Mouse (Mus musculus): ENCODE measurements around the gene Aldh8a1.
A peak's percentile ranks its signal among the peaks of the same experiment; 100 is the strongest.

The Aldh8a1 gene

GRCm38 (mm10) chr10:21376682-21377473 lies at the start of gene Aldh8a1:
Gene Aldh8a1, plus strand, starts transcription at chr10:21377291.
- DNase-seq = no peak

DNA sequence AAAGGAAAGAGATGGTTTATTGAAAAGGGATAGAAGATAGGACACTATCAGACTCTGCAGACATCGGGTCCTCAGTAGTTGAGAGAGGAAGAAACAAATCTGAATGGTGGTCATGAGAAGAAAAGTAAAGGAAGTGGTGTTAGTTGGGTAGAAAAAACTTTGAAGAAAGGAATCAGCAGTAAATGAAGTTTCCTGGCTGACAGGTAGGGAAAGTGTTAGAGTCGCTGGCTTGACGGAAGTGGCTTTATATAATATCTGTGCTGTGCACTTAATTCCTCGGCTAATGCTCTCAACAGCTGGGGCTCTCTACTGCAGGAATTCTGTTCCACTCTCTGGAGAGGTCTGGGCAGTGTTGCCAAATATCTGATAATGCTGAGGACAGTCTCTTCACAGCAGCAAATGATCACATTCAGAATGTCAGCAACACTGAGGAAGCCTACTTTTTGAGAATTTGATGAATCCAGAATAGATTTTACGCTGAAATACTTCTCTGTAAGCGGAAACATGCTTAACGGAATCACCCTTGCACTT lies 49.4 kb upstream of the Aldh8a1 start:
- DNase-seq = no peak

GRCm38 (mm10) chr10:21334349-21335105 lies 42.6 kb upstream of the Aldh8a1 start:
- no peak for DNase-seq

DNA sequence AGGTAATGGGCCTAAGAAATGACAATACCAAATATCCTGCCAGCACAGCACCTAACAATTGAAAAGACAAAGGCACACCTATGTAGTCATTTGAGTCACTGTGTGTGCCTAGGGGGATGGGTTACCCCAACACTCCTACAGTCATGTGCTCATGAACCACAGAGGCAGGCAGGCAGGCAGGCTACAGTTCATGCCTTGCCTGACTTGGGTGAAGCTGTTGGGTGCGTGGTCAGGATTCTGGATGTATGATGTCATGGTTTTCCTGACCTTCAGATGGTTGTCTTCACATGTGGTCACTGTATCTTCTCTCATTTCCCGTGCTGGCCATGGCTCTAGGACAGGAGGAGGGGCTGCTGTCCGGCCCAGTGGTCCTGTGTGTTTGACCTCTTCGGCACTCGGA lies 41.6 kb upstream of the Aldh8a1 start:
- no peak for DNase-seq

DNA sequence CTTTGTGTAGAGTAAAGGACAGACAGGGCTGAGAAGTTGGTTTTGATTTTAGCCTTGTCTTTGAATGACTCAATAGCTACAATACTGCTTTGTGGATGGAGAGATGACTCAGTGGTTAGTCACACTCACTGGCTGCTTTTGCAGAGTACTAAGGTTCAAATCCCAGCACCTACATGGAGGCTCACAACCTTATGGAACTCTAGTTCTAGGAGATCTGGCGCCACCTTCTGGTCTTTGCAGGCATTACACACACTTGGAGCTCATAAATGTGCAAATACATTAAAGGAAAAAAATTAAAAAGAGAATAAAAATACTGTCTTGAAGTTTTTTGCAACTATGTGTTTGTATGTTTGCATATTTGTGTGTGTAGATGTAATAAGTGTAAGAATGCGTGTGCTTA lies 39.9 kb upstream of the Aldh8a1 start:
- no peak for DNase-seq

DNA sequence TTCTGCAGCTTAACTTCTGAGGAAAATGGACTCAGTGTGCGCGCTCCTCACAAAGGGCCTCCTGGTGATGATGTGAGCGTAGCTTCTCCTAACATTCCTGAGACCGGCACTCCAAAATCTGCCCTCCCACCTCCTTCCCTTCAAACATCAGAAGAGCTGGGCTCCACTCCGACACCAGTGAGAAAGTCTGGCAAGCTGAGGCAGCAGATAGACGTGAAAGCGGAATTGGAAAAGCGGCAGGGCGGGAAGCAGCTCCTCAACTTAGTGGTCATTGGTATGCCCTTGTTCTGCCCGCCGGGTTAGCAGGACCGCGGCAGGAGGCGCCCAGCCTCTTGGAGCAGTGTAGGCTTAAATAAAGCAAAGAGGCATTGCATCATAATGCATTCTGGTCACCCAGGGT lies 35.4 kb upstream of the Aldh8a1 start:
- no peak for DNase-seq

GRCm38 (mm10) chr10:21342331-21343005 lies 34.6 kb upstream of the Aldh8a1 start:
- DNase-seq = peak; percentile 36

DNA sequence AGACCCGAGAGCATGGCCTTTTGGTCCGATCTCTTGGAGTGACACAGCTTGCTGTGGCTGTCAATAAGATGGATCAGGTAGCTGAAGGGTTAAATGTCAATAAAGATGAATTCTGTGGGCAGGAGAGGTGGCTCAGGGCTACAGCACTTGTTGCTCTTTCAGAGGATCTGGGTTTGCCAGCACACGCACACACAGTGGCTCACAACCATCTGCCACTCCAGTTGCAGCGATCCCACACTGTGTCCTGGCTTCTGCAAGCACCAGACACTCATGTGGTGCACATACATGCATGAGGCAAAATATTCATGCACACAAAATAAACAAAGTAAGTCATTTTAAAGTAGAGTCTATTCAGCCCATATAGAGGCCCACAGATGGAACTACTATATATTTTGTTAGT lies 29.8 kb upstream of the Aldh8a1 start:
- DNase-seq = no peak

DNA sequence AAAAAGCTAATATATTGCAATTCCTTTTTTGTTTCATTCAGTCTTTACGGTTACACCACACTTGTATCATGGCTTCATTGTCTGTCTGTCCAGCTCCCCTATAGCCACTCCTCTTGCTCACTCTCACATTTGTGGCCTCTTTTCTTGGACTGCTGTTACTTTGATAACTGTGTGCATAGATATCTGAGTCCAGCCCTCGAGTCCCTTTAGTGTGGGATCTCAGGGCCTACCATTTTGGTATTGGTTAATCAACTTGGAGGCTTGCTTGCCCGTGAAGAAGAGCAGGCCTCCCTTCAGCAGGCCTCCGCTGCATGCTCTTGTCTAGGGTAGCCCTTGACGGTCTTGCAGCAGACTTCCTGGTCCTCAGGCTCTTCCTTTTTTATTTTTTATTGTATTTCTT lies 27.6 kb upstream of the Aldh8a1 start:
- no peak for DNase-seq

GRCm38 (mm10) chr10:21349946-21350345 lies 27.1 kb upstream of the Aldh8a1 start:
- no peak for DNase-seq

DNA sequence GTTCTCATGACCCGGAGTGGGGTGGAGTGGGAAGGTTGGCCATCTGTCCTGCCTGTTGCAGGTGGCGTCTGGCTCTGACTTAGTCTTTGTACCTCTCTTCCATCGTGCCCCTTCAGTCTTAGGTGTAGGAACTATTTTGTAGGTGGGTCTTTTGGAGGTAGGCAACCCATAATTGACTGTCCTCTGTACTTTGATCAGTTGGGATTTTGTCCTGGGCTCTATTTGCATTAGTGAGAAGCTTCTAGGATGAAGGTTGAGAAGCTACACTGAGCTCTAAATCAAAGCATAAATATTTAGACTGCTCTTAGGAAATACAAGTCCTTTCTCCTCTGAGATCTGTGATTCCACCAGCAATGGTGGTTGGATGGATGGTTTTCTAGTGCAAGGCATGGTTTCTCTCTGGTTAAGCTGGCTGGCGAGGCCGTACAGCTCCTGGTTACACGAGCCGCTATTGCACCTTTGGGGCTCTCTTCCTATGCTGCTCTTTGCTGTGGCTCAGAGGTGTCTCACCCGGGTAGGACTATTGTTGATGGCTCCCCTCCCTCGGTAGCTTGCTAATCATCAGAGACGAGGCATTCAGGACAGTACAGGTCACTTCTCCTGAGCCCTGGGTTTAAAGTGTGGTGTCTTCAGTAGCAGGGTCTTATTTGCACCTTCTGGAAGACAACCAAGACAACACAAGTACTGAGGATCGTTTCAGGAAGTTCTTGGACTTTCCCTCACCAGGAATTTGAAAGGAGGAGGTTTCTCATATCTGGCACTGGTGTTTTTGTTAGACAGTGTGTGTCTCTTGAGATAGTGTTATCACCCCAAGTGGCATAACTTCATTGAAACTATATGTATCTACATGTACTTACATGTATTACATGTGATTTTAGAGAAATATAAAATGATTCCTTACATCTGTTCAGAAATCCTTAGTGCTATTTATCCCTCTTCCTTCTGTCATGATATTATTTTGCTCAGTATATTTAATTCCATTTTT lies 26.3 kb upstream of the Aldh8a1 start:
- DNase-seq = no peak

GRCm38 (mm10) chr10:21351766-21352165 lies 25.3 kb upstream of the Aldh8a1 start:
- no peak for DNase-seq

DNA sequence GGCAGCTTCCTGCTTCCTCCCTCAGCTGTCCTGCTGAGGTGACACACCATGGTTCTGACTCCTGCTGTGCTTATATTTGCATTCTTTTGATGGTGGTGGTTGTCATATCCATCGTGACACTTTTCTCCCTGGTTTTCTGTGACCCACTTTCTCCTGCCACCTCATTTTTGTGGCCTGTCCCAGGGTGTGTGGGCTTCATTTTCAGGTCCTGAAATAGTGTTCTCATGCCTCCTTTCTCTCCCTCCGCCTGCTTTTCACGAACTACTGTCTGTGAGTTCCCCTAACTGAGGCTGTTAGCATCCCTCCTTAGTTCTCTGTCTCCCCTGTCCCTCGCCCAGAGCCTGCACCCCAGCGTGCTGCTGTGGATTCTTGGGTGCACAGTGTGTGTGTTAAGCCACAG lies 23.2 kb upstream of the Aldh8a1 start:
- DNase-seq = no peak

DNA sequence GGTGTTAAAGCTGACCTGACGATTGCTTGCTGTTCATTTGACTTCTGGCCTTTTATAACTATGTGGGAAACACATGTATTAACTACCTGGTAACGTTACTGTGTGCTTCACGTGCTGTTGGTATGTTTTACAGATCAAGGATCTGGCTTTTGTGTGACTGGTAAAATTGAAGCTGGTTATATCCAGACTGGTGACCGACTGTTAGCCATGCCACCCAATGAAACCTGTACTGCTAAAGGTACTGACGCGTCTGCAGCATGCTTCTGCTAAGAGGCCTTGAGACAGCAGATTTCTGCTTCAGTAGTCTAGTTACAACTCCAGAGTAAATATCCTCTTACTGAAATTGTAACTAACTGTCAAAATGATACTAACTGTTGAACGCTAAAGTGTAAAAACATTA lies 22.6 kb upstream of the Aldh8a1 start:
- no peak for DNase-seq

DNA sequence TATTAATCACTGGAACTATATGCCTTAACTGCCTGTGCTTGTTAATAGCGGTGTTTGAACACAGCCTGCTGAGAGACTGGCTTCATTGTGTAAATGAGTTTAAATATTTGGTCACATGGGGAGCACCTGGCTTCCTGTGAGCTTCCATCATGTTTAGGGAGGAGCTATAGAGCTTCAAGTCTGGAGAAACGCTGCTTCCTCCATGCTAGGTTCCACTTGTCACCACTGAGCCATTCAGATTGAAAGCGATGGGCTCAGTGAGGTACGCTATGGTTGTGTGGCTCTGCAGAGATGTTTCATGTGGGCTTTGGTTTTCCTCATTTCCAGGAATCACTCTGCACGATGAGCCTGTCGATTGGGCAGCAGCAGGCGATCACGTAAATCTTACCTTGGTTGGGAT lies 19.1 kb upstream of the Aldh8a1 start:
- DNase-seq = no peak

GRCm38 (mm10) chr10:21359086-21359485 lies 18.0 kb upstream of the Aldh8a1 start:
- DNase-seq = no peak

DNA sequence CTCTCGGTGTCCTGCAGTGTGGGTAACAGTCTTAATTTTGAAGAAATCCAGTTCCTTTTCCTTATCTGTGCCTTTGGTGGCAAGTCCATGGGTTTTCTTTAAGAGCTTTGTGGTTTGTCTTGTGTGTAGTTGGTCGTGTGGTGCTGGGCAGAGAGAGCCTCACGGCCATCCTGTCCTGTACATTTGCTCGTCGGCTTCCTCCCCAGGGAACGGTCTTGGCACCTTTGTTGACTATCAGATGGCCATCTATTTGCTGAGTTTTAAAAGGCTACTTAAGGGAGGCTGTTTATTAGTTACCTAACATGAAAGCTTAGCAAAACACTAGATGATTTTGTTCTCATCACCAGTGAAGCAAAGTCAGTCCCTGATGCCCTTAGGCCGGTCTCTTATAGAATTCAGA lies 15.2 kb upstream of the Aldh8a1 start:
- DNase-seq = no peak

- DNase-seq = no peak
Measured at GRCm38 (mm10) chr10:21363297-21363696, 13.8 kb upstream of the Aldh8a1 start.

GRCm38 (mm10) chr10:21364946-21365345 lies 12.1 kb upstream of the Aldh8a1 start:
- no peak for DNase-seq

DNA sequence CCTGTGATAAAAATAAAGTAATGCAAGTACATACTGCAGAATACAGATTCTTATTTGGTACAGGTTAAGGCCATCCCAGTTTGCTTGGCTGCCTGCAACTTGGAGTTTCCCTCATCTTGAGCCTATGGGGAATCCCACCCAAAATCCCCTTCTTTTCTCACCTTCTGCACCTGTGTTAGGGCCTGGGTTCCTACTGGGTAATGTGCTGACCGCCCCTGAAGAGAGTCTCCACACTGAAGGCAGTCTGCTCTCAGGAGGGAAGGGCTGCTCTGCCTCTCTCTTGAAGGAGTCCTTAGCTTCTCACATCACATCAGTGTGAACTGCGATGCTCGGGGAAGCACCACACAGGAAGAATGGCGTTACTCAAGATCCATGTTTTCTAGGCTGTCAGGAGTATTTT lies 11.2 kb upstream of the Aldh8a1 start:
- no peak for DNase-seq

GRCm38 (mm10) chr10:21366471-21366870 lies 10.6 kb upstream of the Aldh8a1 start:
- no peak for DNase-seq

GRCm38 (mm10) chr10:21367481-21367880 lies 9.6 kb upstream of the Aldh8a1 start:
- DNase-seq = no peak

Data from right cerebral cortex, postnatal 25 days (tissue).